Mouse (Mus musculus) brain, embryonic 14.5 days (tissue): ENCODE measurements around the gene Xlr5a. TPM values are rescaled to one million over a fixed set of nuclear protein-coding genes. Genes with fewer than 3 reads are reported as not detected.
A peak's percentile ranks its signal among the peaks of the same experiment; 100 is the strongest.
"Not testable (repeated sequence)": the region's sequence is repeated elsewhere in the genome, so short reads cannot be mapped to it uniquely, and the experiment has no call there.

Source experiments
- DNase-seq: peaks from one replicate; pipeline ENCODE4 v3.0.0-alpha.2; 2011; ENCODE audit warnings: low read depth
- CTCF ChIP-seq: fragments of 200-500 bp; IDR thresholded peaks from 2 replicates; pipeline ENCODE4 v1.5.1; 2012; ENCODE audit warnings: inconsistent platforms, mild to moderate bottlenecking, moderate library complexity, borderline replicate concordance; ENCODE audit not compliant: insufficient read depth, insufficient read length; ENCODE audit errors: extremely low read depth
- POLR2A ChIP-seq: fragments of 200-500 bp; IDR thresholded peaks from 2 replicates; pipeline ENCODE4 v1.6.1; 2012; ENCODE audit warnings: mild to moderate bottlenecking, inconsistent platforms, borderline replicate concordance; ENCODE audit not compliant: poor library complexity, insufficient read depth, insufficient read length, severe bottlenecking; ENCODE audit errors: extremely low read depth
- polyA plus RNA-seq: library from polyadenylated mRNA; depleted of rRNA; stranded (reverse); fragments of >200 nt; gene quantifications from 2 replicates; pipeline ENCODE4 v1.2.3, GENCODE M21; 2012

Xlr5a gene
- polyA plus RNA-seq, 1 experiment: not detected

GRCm38 (mm10) chrX:73228606-73229214 is 64.1 kb downstream of the Xlr5a start:
- peak; percentile 74 for DNase-seq
- TF ChIP-seq CTCF (no peak), POLR2A (no peak)

- peak; percentile 94 for DNase-seq
- TF ChIP-seq CTCF: no peak
- TF ChIP-seq POLR2A: peak; percentile 52; the same call in 1 of the 2 replicates
These were observed 64.7 kb downstream of the Xlr5a start, which contains the start of gene F8a for GRCm38 (mm10) chrX:73227914-73228605. Gene F8a (plus strand): TSS chrX:73228291.

DNA sequence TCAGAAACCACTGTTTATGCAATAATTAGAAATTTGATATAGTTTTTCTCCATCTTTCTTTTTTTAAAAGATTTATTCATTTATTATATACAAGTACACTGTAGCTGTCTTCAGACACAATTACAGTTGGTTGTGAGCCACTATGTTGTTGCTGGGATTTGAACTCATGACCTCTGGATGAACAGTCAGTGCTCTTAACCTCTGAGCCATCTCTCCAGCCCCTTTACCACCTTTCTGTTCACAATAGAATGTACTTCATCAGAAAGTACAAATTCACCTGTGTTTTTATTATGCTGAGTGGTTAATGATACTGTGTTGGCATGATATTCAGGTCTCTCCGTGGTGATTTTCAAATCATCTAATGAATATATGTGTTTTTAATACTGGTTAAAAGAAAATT is 67.4 kb downstream of the Xlr5a start:
- TF ChIP-seq POLR2A (no peak), CTCF (no peak)
- no peak for DNase-seq

DNA sequence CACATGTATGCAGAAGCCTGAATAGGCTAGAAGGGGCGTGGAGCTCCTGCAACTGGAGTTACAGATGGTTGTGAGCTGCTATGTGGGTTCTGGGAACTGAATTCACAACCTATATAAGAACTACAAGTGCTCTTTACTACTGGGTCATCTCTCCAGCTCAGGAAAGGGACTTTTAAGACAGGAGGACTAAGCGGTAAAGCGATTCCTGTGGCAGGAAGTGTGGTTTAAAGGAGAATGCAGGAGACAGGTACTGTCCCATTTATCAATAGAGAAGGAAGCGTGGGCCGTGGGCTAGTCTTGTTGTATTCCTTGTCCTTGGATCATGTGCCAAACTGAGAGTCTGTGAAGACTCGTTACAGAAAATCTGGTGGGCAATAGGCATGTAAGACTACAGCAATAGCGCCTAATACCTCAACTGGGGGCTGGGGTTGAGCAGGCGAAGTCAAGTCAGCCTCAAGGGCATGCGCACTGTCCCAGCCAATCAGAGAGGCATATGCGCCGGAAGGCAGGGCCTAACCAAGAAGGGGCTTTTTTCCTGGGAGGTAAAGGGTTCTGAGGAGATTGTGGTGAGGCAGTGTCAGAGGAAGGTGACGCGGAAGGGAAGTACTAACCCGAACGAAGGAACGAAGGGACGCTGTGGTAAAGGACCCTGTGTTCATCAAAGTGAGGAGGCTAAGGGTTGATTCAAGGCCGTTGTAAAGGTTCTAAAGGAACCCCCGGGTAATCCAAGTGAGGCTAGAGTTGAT is 78.8 kb downstream of the Xlr5a start, which contains the start of gene Xlr4b:
Gene Xlr4b, plus strand, starts transcription at position 515 of the 746 bp plus-strand sequence.
- DNase-seq: not testable (repeated sequence)

DNA sequence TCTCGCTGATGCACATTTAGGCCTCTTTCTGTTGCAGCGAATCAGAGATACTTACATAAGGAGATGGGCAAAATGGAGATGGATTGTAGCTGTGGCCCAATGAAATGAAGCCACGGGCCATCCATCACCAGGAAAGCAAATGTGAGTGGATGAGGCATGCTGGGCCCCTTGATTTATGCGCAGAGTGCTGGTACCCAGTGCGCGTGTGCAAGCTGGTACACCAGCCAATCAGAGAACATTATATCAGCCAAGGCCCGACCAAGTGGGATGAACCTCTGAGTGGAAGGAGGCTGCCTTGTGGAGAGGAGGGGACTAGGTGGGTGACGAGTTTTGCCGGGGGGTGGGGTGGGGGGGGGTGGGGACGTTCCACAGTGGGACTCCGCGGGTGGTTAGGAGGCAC is 100.8 kb downstream of the Xlr5a start, which contains the start of gene Xlr3b:
Gene Xlr3b, plus strand, starts transcription at position 274 of the 400 bp plus-strand sequence.
- DNase-seq: peak; percentile 51

DNA sequence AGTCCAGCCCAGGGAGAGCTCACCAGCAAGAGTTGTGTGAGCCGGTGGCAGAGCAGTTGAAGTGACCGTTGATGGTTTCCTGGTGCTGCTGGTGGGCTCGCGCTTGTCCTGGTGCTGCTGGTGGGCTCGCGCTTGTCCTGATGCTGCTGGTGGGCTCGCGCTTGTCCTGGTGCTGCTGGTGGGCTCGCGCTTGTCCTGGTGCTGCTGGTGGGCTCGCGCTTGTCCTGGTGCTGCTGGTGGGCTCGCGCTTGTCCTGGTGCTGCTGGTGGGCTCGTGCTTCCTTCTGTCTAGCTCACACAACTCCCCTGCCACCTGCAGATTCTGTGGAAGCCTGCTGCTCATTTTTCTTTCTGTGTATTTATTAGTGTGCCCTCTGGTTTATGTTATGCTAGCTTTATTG is 115.9 kb downstream of the Xlr5a start, which contains the start of gene Spin2d:
Gene Spin2d, minus strand, starts transcription at position 101 of the 400 bp plus-strand sequence.
- DNase-seq: not testable (repeated sequence)

DNA sequence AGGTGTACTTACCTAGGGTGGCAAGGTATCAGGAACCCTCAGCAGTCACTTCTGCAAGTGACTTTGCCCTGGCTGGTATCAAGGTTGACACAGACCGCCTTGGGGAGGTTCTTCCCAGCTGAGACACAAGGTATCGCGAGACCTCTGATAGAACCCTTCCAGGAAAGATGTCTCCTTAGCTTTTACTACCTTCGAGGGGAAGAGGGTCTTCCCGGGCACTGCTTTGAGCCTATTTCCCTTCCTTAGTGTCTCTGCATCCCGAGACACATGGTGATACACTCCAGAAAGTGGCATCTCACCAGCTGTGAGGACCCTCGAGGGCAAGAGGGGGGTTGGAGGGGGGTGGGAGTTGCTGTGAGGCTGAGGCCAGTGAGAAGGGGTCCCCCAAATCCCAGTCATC is 143.4 kb downstream of the Xlr5a start, which contains the start of gene DXBay18:
Gene DXBay18, minus strand, starts transcription at position 101 of the 400 bp plus-strand sequence.
- DNase-seq: not testable (repeated sequence)

DNA sequence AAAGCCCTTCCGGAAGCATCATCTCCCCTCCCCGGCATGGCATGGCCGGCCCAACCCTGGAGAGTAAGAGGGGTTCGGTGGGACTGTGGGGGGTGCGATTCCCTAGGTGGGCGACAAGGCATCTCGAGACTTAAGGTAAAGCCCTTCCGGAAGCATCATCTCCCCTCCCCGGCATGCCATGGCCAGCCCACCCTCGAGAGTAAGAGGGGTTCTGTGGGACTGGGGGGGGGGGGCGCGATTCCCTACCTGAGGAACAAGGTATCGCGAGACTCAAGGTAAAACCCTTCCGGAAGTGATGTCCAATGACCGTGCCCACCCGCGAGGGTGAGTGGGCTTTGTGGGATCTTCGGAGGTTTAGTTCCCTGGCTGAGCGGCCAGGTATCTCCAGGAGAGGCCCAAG is 144.3 kb downstream of the Xlr5a start, which contains the start of gene Xlr5b:
Gene Xlr5b, plus strand, starts transcription at position 301 of the 400 bp plus-strand sequence.
- not testable (repeated sequence) for DNase-seq

GRCm38 (mm10) chrX:73143218-73143618 is 149.6 kb downstream of the Xlr5a start:
- not testable (repeated sequence) for DNase-seq

DNA sequence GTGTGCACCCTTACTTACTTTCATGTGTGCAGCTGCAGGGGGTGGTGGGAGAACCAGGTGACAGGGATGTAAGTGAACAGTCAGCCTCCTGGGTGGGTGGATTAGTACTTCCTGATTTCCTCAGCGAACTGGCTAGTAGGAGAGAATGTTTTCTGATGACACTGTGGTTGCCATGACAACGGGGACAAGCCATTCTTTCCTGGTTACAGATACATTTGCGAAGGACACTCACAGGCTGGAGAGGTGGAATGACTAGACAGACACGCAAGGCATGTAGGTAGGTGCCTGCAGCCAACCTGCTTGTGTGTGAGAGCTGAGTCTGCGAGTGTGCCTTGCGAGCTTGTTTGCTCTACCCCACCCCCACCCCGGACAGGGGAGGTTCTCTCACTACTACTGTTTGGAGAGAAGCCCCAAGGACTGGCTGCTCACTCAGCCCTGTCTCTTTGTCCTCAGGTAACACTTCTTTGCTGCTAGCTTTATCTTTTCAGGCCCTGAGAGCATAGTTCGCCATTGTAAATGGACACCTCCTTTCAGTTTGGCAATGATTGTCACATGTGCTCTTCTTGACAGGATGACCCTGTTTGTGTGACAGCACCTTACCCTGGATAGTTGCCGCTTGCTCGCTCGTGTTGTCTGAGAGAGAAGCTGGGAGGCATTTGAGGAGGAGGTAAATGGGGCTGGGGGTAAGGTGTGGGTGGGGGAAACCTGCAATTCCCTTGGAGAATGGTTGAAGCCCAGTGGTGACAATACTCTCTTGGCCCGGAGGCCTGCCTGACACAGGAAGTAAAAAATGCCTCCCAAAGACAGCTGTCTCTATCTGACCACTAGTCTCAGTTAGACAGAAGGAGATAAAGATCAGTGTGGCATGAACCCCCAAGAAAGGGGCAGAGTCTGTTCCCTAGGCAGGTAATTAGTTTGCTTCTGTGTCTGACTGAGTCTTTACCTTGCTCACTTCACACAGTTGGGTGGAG is 169.6 kb downstream of the Xlr5a start:
- not testable (repeated sequence) for DNase-seq

DNA sequence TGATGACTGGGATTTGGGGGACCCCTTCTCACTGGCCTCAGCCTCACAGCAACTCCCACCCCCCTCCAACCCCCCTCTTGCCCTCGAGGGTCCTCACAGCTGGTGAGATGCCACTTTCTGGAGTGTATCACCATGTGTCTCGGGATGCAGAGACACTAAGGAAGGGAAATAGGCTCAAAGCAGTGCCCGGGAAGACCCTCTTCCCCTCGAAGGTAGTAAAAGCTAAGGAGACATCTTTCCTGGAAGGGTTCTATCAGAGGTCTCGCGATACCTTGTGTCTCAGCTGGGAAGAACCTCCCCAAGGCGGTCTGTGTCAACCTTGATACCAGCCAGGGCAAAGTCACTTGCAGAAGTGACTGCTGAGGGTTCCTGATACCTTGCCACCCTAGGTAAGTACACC is 176.0 kb downstream of the Xlr5a start, which contains the start of gene Gm14685:
Gene Gm14685, plus strand, starts transcription at position 301 of the 400 bp plus-strand sequence.
- not testable (repeated sequence) for DNase-seq

DNA sequence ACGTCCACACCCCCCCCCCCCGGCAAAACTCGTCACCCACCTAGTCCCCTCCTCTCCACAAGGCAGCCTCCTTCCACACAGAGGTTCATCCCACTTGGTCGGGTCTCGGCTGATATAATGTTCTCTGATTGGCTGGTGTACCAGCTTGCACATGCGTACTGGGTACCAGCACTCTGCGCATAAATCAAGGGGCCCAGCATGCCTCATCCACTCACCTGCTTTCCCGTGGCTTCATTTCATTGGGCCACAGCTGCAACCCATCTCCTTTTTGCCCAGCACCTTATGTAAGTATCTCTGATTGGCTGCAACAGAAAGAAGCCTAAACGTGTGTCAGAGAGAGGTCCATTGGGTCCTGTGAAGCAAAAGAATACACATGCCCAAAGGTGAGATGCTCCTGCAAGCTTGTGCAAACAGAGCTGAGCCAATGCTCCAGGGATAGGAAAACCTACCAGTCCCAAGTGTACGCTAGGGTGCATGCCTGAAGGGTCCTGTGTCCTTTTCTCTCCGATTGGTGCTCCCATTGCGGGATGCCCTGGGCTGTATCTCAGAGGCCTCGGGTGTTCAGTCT is 195.8 kb downstream of the Xlr5a start, which contains the start of gene Xlr3a:
Gene Xlr3a, minus strand, starts transcription at position 155 of the 568 bp plus-strand sequence.
- peak; percentile 27 for DNase-seq

DNA sequence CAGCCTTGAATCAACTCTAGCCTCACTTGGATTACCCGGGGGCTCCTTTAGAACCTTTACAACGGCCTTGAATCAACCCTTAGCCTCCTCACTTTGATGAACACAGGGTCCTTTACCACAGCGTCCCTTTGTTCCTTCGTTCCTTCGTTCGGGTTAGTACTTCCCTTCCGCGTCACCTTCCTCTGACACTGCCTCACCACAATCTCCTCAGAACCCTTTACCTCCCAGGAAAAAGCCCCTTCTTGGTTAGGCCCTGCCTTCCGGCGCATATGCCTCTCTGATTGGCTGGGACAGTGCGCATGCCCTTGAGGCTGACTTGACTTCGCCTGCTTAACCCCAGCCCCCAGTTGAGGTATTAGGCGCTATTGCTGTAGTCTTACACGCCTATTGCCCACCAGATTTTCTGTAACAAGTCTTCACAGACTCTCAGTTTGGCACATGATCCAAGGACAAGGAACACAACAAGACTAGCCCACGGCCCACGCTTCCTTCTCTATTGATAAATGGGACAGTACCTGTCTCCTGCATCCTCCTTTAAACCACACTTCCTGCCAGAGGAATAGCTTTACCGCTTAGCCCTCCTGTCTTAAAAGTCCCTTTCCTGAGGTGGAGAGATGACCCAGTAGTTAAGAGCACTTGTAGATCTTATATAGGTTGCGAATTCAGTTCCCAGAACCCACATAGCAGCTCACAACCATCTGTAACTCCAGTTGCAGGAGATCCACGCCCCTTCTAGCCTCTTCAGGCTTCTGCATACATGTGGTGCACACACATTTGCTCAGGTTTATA is 210.3 kb downstream of the Xlr5a start, which contains the start of gene Xlr4a:
Gene Xlr4a, minus strand, starts transcription at position 212 of the 789 bp plus-strand sequence.
- not testable (repeated sequence) for DNase-seq

DNA sequence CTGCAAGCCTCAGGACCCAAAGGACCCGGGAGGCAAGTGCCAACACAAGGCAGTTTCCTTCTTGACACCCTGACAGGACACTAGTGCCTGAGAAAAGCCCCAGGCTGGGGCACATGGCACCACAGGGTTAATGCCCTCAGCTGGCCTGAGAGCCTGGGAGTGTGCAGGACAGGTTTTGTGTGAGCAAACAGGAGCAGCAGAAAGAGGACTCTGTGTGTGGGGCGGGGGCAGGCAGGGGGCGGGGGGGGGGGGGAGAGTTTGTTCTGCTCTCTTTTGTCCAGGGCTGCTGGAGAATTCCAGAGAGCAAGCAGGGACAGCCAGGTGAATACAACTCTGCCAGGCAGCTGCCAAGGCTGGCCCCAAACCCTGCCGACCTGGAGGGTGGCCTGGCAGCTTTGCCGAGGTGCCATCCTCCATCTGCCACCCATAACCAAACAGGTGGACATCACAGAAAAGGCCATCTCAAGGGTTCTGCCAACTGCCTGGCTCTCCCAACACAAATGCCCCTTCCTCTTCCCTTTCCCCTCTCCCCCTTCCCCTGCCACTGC is 225.9 kb downstream of the Xlr5a start:
- not testable (repeated sequence) for DNase-seq
